Mouse (Mus musculus) cortical plate, adult 2 months (tissue): ENCODE measurements around the gene Cables2. TPM values are rescaled to one million over a fixed set of nuclear protein-coding genes. Genes with fewer than 3 reads are reported as not detected.
A peak's percentile ranks its signal among the peaks of the same experiment; 100 is the strongest.

Experiments used
- H3K27ac ChIP-seq: fragments of 200-500 bp; 2 replicates; pipeline ENCODE4 v1.5.1; 2012; ENCODE audit warnings: low read length, control low read depth, inconsistent platforms; ENCODE audit not compliant: insufficient read depth
- H3K4me1 ChIP-seq: fragments of 200-500 bp; 2 replicates; pipeline ENCODE4 v1.6.1; 2011; ENCODE audit warnings: low read length; ENCODE audit not compliant: control insufficient read depth, insufficient read depth
- H3K4me3 ChIP-seq: fragments of 200-500 bp; 2 replicates; pipeline ENCODE4 v1.5.1; 2011; ENCODE audit warnings: mild to moderate bottlenecking, low read length, control low read depth; ENCODE audit not compliant: insufficient read depth
- CTCF ChIP-seq: fragments of 200-500 bp; IDR thresholded peaks from 2 replicates; pipeline ENCODE4 v1.5.1; 2011; ENCODE audit warnings: mild to moderate bottlenecking, control low read depth, low read length; ENCODE audit not compliant: insufficient read depth; ENCODE audit errors: extremely low read depth
- POLR2A ChIP-seq: fragments of 200-500 bp; IDR thresholded peaks from 2 replicates; pipeline ENCODE4 v1.6.1; 2011; ENCODE audit warnings: mild to moderate bottlenecking, low read length, control low read depth; ENCODE audit not compliant: insufficient read depth; ENCODE audit errors: extremely low read depth
- polyA plus RNA-seq: library from polyadenylated mRNA; depleted of rRNA; stranded (reverse); fragments of >200 nt; gene quantifications from 2 replicates; pipeline ENCODE4 v1.2.3, GENCODE M21; 2012

The Cables2 gene
- polyA plus RNA-seq, 1 experiment = 35.7 TPM

DNA sequence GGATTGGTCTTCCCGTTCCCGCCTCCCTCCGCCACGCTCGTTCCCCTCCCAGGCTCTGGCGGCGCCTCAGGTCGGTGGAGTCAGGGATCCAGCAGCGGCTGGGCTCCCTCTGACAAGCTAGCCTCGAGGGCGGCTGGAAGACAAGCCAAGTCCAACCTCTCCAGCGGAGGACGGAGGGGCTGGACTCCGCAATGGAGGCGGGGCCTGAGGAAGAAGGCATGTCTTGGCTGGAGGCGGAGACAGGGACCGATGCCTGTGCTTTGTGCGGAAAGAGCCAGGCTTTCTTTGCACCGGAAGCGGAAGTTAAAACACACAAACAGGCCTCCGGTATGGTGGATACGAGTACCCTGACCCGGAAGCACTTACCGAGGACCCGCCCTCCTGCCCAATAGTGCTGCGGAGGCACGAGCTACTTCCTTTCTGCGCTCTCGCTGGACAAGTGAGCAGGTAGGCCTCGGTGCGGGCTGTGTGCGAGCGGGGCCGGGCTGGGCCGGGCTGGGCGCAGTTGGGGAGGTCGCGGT, 16.2 kb downstream of the Cables2 start, which contains the start of gene Rps21:
Gene Rps21, plus strand, starts transcription at position 377 of the 521 bp plus-strand sequence.
- Histone ChIP-seq H3K4me3 (peak within 1 kb of the TSS; percentile 71), H3K4me1 (no peaks in the 10 kb centered on the region; the same call in 1 of the 2 replicates), H3K27ac (peak within 1 kb of the TSS; percentile 15)
- TF ChIP-seq POLR2A (peak; percentile 96), CTCF (no peak)

DNA sequence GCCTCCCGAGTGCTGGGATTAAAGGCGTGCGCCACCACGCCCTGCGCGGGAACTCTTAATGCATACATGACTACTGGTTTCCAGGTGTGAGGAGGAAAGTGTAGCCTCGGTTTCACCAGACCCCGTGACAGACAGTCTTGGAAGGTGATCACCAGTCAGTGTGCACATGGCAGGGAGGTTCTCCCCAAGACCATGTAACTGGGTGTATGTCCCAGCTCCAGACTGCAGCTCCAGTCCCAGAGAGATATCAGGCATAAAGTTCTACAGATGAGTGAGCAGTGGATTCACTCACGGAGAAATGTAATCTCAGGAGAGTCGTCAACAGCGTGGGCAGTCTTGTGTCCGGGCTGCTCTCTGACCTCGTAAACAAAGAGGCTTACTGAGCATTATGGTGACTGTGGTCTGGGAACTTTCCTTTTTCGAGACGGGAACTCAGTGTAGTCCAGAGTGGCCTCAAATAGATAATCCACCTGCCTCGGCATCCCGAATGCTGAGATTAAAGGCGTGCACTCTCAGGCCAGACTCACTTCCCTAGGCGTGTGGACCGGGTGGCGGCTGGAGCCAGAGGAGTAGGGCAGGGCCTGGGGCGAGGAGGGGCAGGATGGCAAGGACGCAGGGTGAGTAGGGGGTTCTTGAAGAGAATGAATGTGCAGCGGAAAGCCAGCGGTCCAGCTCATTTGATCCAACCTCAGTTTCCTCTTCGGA, 16.8 kb downstream of the Cables2 start:
- H3K27ac ChIP-seq = peak overlapping the region; percentile 15
- H3K4me3 ChIP-seq = peak overlapping the region; percentile 71
- TF ChIP-seq POLR2A (no peak), CTCF (no peak)
- H3K4me1 ChIP-seq = no peaks in the 10 kb centered on the region; the same call in 1 of the 2 replicates

DNA sequence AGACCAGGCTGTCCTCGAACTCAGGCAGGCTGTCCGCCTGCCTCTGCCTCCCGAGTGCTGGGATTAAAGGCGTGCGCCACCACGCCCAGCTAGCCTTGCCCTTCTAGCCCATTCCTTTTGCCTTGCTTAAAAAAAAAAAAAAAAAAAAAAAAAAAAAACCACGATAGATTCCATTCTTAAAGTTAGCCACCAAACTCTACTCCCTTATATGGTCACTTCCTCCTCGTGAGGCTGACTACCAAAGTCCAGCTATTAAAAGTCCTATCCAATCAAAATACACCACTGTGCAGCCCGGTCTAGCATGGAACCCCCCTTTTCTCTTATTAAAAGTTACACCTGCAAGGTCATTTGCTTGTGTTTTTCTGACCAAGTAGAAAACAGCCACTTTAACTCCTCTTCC, 17.6 kb downstream of the Cables2 start:
- H3K4me1 ChIP-seq = no peaks in the 10 kb centered on the region; the same call in 1 of the 2 replicates

DNA sequence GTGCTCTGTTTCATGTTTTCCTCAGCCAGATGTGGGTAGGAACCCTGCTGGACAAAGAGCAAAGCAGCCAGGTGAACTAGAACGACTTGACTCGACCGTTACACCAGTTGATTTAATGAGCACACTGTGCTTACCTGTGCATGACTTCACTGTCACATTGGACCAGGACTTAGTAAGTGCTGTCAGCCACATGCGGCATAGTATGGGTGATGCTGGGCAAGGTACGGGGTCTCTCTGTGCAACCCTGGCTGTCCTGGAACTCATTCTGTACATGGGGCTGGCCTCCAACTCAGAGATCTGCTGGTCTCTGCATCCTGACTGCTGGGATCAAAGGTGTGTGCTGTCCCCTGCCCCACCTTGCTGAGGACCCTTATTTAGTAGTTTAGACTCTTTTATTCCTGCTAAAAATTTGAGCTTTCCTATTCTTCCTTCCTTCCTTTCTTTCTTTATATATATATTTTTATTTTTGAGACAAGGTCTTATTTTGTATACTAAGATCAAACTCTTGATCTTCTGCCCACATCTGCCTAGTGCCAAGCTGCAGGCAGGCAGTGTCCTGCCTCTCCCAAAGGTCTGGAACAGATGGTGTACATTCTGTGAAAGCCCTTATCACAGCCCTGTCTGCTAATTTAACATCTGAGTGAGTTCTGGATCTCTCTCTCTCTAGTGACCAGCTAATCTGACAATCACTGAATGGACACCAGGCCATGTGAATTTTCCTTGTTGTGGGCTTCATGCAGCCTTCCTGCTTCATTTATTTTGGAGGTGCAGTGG, 18.7 kb downstream of the Cables2 start:
- Histone ChIP-seq H3K27ac (no peak overlapping the region), H3K4me3 (no peak overlapping the region)

More for the DNA sequence above, 17.6 kb downstream of the Cables2 start:
- Histone ChIP-seq H3K27ac (no peak overlapping the region), H3K4me3 (no peak overlapping the region)
- no peak for TF ChIP-seq POLR2A

DNA sequence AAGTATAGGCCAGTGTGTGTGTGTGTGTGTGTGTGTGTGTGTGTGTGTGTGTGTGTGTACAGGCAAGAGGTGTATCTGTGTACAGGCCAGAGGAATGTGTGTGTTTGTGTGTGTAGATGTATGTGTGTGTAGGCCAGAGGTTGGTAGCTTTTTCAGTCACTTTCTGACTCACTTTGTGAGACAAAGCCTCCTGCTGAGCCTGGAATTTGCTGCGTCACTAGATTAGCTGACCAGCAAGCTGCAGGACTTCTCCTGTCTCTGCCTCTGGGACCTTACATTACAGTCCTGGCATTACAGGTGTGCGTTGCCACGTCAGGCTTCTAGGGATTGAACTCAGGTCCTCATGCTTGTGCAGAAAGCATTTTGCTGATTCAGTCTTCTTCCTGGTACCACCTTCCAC, 21.5 kb downstream of the Cables2 start:
- Histone ChIP-seq H3K27ac (no peak overlapping the region), H3K4me1 (no peaks in the 10 kb centered on the region), H3K4me3 (no peak overlapping the region)
- no peak for TF ChIP-seq POLR2A
- TF ChIP-seq CTCF = no peak

More for the DNA sequence above, 18.7 kb downstream of the Cables2 start:
- no peak for TF ChIP-seq CTCF
- TF ChIP-seq POLR2A = no peak
- H3K4me1 ChIP-seq = no peaks in the 10 kb centered on the region; the same call in 1 of the 2 replicates

DNA sequence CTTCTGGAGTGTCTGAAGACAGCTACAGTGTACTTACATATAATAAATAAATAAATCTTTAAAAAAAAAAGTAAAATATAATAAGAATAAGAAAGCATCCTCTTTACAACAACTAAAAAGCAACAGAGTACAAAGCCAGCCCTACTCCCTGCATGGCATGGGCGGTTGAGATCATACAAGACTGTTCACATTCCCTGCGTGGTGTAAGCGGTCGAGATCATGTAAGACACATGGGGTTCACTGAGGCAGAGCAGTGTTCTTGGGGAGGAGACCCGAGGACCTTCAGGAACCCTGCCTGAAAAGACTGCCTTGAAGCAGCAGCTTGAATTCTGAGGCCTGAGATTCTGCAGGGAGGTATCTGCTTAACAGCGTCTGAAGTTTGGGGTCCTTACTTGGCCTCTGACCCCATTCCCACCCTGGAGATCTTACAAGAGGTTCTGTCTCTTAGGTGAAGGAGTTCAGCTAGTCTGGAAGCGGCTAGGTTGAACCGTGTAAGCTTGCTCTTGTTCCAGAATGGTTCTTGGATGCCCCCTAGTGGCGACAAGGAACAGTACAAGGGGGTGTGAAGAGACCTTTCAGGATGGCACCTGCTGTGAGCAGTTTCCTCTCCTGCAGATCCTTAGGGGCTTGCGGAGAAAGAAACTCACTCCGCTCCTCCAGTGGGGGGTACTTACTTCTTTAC, 22.2 kb downstream of the Cables2 start:
- no peak overlapping the region for H3K4me3 ChIP-seq
- H3K27ac ChIP-seq = no peak overlapping the region
- peak; percentile 98 for TF ChIP-seq CTCF
- no peak for TF ChIP-seq POLR2A
- H3K4me1 ChIP-seq = no peaks in the 10 kb centered on the region

DNA sequence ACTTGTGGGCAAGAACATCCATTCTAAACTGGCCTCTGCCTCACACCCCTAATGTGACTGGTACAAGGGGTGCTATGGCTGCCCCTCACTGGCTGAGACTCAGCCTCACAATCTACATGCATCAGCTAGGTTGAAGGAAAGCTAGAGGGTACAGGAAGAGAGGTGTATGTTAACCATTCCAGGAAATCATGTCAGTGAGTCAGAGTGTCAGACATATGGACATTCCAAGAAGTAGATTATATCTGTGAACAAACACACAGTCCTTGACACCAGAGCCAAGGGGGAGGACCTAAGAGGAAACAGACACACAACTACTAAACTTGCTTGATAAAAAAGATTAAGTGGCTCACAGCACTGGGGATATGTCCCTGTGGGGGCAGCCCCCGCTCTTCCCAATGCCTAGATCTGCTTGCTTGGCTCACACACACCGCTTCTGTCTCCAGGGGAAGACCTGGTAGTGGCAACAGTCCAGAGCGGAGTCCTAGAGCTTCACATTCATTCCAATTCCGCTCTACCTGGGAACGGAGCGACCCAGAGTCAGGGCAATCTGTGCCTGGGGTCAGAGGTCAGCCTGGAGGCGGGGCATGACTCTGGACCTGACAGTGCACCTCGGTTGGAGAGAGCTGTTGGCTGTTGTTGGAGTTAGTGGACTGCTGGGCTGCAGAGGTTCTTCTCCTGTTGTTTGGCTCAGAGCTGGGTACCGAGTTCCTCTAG, 24.2 kb downstream of the Cables2 start:
- TF ChIP-seq POLR2A = no peak
- no peak for TF ChIP-seq CTCF
- no peaks in the 10 kb centered on the region for H3K4me1 ChIP-seq
- H3K4me3 ChIP-seq = no peak overlapping the region
- no peak overlapping the region for H3K27ac ChIP-seq

DNA sequence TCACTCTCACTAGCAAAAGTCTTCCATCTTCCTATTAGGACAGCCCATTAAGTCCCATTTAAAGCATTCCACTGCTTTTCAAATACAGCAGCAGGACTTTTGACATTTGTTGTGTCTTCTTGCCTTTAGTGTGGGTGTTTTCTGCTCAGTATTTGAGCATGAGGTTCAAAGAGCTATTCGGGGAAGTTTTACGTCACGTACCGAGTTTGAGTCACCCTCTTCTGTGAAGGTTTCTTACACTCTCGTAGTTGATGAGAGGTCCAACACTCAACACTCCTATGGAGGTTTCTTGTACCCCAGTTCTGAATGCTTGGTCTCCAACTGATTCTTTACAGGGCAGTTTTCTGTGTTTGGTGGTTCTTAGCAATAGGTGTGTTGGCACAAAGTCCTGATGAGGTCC, 25.4 kb downstream of the Cables2 start:
- H3K4me1 ChIP-seq = no peaks in the 10 kb centered on the region

DNA sequence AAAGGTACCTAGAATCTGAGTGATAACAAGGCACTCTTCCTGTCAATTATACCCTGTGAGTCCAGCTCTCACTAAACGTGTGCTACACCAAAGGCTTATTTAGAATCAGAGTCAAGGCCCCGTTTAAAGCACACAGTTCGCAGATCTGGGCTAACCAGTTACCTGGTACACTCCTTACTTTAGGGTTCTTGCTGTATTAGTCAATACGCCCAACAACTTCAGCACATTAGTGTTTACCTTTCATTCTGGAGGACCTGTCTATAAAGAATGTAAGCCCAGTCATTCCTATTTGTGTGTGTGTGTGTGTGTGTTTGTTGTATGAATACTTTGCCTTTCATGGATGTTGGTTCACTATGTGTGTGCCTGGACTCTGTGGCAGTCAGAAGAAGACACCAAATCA, 30.2 kb downstream of the Cables2 start:
- Histone ChIP-seq H3K4me1 (no peaks in the 10 kb centered on the region), H3K4me3 (no peak overlapping the region), H3K27ac (no peak overlapping the region)
- TF ChIP-seq POLR2A (no peak), CTCF (no peak)

More for the DNA sequence above, 25.4 kb downstream of the Cables2 start:
- no peak overlapping the region for H3K27ac ChIP-seq
- H3K4me3 ChIP-seq = no peak overlapping the region
- no peak for TF ChIP-seq CTCF
- TF ChIP-seq POLR2A = no peak
